Mouse (Mus musculus): ENCODE measurements around the gene Fam110a.

GRCm38 (mm10) chr2:152000735-152001134, 20.7 kb upstream of the Fam110a start:
- TF ChIP-seq CTCF (IDR thresholded peaks at IDR 0.05; ENCODE audit: insufficient read depth, low read length) (no peak), POLR2A (IDR thresholded peaks at IDR 0.05; ENCODE audit: borderline replicate concordance, extremely low read depth, low read depth, low read length) (no peak)

Data from lung, adult 2 months (tissue).